Mouse (Mus musculus) heart, postnatal 0 days (tissue): ENCODE results near the gene Theg.

Experiments
- CTCF ChIP-seq: IDR thresholded peaks from 2 replicates; pipeline ENCODE4 v1.5.1; 2016; ENCODE audit warnings: antibody characterized with exemption, control low read depth, low read depth
- EP300 ChIP-seq: IDR thresholded peaks from 2 replicates; pipeline ENCODE4 v1.6.1; 2016; ENCODE audit warnings: antibody characterized with exemption, low read depth

- TF ChIP-seq CTCF (no peak), EP300 (no peak)
Observed at GRCm38 (mm10) chr10:79636287-79636686, 49.2 kb upstream of the Theg start.
